Mouse (Mus musculus) mouse trophoblast stem cell (cell line): ENCODE measurements around the gene Kcnk4.

Experiments
- in situ Hi-C, 2 experiments: fragments of 300-500 bp; cut with MseI, MboI; formaldehyde crosslinking; loops; 2 replicates in 1 of 2; 3 replicates in 1 of 2; pipeline ENCODE4 v1.15.1; 2025

The Kcnk4 gene

DNA sequence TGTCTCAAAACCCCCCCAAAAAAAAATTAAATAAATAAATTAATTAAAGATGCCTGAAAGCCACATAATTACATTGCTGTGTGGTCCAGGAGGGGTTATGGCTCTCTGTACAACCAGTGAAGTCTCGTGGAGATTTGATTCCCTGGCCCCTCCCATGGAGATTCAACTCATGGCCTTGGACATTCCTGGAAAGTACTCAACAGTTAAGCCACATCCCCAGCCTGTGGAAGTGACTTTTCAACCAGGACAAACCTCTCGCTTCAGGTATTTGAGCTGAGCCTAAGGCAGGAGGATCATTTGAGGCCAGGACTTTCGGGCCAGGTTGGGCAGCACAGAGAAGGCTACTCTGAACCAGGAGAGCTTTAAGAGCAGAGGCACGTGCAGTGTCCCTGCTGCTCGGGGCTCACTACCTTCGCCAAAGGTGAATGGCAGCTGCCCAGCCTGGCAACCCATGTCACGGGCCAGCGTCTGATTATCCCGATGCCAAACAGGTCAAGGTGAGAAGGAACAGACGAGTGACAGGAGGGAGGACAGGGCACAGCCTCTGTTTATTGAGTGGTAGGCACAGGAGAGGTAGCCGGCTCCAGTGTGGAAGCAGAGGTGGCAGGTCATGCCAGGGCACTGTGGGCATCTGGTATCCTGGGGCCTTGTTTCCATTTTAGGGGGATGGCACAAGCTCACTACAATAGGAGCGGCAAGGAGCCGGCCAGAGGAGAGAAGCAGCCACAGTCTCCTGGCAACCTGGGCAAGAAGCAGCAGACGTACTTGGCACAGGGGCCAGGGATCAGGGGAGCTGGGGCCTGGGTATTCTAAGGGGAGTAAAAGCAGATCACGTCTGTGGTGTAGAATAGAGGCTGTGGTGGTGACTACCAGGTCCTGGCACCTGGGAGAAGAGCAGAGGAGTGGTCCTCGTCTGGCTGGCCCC is 3.5 kb upstream of the Kcnk4 start:
- in situ Hi-C loops, result no loop called here

DNA sequence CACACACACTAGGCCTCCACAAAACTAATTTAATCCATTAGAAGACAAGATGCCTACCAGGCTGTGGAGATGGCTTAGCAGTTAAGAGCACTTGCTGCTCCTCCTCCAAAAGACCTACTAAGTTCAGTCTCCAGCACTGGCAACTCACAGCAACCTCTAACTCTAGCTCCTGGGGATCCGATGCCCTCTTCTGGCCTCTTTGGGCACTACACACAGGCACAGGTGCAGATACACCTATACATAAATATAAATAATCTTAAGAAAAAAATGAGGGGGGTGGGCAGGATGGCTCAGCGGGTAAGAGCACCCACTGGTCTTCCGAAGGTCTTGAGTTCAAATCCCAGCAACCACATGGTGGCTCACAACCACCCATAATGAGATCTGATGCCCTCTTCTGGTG is 2.0 kb upstream of the Kcnk4 start:
- in situ Hi-C loops, result no loop called here

DNA sequence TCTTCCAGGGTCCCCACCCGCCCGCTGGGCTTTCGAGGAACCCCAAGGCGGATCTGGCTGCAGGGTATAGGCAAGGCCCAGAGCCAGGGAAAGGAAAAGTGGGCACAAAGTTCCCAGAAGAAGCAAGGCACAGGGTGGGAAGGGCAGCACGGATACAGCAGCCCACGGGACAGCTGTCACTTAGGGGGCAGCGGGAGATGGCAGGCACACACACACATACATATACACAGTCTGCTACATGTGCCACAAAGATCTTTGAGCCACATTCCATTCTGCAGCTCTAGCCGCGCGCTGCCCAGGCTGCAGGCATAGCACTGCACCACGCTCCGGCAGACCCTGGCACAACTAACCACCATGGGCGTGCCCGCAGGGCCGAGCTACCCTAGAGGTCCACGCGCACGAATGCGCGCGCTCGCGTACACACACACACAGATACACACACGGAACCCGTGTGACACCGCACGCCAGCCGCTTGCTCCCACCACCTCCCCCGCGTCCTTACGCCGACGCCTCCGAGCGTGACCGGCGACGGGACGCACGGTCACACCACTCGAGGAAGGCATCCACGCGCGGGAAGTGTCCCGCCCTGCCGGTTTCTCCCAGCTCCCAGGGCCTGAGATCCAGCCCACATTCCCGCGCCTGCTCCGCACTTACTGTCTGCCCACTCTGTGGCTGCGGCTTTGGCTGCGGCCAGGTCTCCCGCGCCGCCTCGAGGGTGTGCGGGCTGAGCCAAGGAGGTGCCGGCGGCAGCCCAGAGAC is 700 bp downstream of the Kcnk4 start:
- in situ Hi-C loops, result no loop called here

GRCm38 (mm10) chr19:6933102-6933435 is 1.2 kb downstream of the Kcnk4 start:
- in situ Hi-C loops, result no loop called here

DNA sequence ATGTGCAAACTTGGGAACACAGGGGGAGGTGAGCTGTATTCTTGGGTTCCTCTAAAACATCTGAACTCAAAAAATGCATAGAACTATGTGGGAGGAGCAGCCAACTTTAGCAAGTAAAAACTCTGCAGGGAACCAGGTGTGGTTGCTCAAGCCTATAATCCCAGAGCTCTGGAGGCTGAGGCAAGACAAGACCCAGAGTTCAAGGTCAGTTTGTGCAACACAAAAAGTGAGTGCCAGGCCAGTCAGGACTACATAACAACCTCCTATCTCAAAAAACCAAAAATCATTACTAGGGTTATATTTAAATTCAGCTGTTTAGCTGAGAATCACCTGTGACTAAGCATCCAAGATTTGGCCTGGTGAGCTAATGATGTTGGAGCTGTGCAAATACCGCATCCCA is 2.3 kb downstream of the Kcnk4 start:
- in situ Hi-C loops, result no loop called here

DNA sequence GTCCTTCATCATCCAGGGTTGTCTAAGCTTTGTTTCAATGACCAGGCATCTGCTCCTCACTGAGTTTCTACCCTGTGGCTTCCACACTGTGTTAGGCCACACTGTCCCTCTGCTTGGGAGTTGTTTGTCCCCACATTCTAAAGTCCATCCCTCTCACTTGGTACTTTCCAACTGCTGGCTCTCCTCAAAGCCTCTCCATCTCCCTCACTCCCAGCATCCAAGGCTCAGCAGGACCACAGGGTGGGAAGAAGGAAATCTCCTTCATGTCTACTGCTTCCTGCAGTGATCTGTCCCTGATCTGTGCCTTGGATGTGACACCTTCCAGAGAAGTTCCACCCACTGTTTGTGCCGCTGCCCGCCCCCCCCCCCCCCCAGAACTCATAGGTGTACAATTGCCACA is 3.3 kb downstream of the Kcnk4 start:
- in situ Hi-C loops, result no loop called here

- in situ Hi-C loops, result no loop called here
Observed at GRCm38 (mm10) chr19:6928080-6928479, 6.2 kb downstream of the Kcnk4 start.

DNA sequence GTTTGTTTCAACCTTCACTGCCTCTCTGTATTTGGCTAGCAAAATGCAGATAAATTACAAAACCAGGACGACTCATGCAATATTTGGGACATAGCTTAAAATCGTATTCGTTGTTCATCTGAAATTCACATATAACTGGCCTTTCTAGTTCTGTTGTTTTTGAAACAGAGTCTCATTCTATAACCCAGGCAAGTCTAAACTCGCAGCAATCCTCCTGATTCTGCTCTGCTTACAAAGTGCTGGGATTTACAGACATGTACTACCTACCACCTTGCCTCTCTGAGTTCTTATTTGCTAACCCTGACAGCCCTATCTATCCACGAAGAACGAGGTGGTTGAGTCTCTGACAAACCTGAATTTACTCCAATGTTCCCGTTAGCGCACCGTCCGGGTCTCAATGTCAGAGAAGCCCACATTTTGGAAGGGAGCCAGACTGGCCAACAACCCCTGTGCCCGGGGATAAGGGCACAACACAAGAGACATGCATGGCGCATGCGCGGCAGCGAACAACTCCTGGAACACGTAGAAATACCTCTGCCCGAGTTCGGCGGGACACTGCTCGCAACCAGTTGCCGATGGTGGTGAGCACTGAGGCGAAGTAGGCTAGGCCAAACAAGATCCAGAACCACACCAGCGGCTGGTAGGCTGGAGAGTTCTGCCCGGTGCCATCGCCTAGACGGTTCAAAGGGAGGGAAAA is 7.6 kb downstream of the Kcnk4 start:
- in situ Hi-C loops, result no loop called here

DNA sequence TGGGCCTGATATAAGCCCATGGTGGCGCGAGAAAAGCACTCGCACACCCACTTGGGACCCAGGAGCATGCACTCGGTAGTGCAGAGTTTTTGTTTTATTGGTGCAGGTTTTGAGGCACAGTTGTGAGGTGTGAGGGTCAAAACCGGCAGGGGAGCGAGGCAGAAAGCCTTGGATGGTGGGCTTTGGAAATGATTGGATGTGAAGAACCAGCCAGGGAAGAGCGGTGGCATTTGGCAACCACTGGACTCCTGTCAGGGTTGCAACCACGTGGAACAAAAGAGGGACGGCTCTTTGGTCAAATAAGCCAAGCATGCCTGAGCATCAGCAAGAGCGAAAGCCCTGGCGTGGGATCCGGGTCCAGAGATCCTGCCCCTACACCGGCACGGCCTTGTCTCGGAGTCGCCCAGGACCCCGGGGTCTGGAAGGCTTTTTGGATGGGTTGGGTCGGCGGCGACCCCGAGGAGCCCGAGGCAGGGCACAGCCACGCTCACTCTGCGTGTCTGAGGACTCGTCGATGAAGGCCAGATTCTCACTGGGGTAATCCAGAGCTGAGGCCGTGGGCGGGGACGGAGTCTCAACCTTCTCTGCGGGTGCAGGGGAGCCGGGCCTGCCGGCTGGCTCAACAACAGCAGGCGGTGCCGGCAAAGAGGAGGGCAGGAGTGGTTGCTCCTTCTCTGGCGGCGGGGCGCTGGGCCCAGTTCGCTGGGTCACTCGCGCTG is 8.5 kb downstream of the Kcnk4 start:
- in situ Hi-C loops, result no loop called here

DNA sequence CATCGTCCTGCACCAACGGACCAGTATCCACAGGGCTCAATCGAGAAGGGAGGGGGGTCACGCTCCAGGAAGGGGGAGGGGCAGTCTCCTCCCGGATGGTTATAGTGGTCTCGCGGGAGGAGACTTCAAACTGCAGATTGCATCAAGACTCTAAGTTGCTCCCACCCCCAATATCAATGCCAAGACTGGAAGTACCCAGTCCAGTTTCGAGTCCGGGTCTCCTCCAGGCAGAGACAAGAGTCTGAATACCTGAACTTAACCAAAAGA is 9.1 kb downstream of the Kcnk4 start, which contains the start of gene Catsperz:
TSS of gene Catsperz (minus strand) at position 74 of the 267 bp plus-strand sequence.
- in situ Hi-C loops, result no loop called here

DNA sequence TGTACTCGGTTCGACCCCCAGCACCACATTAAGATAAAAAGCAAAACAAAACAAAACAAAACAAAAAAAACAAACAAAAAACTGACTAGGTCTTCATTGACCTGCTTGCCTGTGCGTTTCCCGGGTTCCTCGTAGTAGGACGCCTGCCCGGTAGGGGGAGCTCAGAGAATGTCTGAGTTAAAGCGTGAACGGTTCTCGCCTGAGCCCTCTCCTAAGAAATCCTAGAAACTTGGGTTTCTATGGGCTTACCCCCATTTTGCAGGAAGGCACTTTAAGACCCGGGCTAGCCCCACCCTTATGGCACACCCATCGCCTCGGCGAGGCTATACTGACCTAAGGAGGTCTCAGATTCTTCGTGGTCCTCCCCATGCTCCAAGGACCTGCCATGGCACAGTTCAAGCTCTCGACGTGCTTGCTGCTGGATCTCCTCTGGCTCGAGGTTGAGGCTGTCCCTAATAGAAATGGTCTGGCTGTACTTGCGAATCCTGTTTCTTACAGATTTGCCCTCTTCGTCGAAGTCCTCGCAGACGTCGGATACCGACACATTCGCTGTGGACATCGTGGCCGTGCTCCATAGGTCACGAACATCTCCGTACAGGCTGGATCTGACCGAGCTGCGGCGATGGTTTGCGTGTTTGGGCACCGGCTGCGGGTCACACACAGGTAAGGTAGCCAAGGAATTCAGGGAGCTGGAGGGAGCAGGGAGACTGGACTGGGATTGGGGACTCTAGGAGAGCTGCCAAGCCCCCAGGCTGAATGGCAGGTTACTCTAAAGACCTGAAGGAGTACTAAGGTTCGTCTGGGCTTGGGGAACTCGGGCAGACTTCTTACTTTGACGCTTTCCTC is 9.6 kb downstream of the Kcnk4 start:
- in situ Hi-C loops, result no loop called here

DNA sequence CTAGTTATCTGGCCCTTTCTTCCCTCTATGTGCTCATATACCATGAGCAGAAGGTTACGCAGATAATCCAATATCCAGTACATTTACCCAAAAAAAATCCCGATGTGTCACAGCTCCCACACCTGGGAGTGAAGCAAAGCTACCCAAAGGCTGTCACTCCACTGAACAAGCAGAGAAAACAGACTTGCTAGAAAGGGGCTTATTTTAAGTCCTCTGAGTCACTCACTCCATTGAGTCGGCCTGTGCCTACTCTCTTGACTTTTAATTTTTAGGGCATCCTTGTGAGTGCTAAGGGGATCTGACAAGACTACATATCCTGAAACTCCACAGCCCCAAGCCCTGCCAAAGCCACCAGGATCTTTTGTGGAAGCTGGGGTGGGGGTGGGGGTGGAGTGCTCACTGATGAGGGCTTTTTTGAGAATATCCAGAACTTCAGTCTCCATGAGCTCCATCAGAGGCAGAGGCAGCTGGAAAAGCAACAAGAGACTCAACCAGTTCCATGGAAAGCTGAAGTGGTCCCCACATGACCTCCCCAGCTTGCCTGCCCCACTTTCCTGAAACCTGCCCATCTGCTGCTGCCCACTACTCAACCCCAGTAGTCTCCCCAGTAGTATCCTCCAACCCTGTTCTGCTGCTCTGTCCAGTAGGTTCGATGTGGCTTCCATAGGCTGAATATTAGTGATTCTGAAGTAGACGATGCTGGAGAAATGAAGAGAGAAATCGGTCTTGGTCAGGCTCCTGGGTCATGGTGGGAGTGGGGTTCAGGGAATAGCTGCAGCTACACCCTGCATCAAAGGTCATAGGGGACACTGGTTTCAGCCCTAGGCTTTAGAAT is 11.2 kb downstream of the Kcnk4 start:
- in situ Hi-C loops, result no loop called here

GRCm38 (mm10) chr19:6921647-6922567 is 12.4 kb downstream of the Kcnk4 start, which contains the start of gene Esrra:
TSS of gene Esrra (minus strand) at chr19:6921813.
- in situ Hi-C loops, result no loop called here

GRCm38 (mm10) chr19:6920741-6921636 is 13.3 kb downstream of the Kcnk4 start:
- in situ Hi-C loops, result no loop called here

GRCm38 (mm10) chr19:6919876-6920740 is 14.2 kb downstream of the Kcnk4 start:
- in situ Hi-C loops, result no loop called here

GRCm38 (mm10) chr19:6919431-6919830 is 14.9 kb downstream of the Kcnk4 start:
- in situ Hi-C loops, result no loop called here

DNA sequence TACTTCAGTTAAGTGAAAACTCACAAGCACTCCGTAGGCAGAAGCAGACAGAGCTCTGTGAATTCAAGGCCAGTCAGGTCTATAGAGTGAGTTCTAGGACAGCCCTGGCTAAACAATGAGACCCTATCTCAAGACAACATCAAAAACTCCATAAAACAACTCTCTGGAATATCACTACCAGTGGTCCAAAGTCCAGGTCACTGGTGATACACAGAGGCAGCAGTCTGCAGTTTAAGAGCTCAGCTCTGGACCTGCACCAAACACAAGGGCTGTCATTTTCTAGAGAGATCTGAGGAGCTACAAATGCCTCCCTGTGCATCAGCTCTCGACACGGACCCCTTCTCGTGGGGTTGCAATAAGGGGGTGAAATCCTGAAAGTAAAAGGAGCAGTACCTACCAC is 16.0 kb downstream of the Kcnk4 start:
- in situ Hi-C loops, result no loop called here
